Mouse (Mus musculus) embryonic facial prominence, embryonic 11.5 days (tissue): ENCODE results near the gene Acvr2b. TPM values are rescaled to one million over a fixed set of nuclear protein-coding genes. Genes with fewer than 3 reads are reported as not detected.

Experiments
- ATAC-seq: fragments of 200-750 bp; cut with Nextera tagmentation; replicated peaks from 2 replicates; pipeline ENCODE4 v1.8.0; 2017; ENCODE audit warnings: low read depth; ENCODE audit not compliant: insufficient number of reproducible peaks, low FRiP score, low TSS enrichment
- DNase-seq: peaks from one replicate; pipeline ENCODE4 v3.0.0-alpha.2; 2015; ENCODE audit warnings: low spot score
- H3K27ac ChIP-seq: fragments of 300-500 bp; sonication (generic); replicated peaks from 2 replicates; pipeline ENCODE4 v1.5.1; 2014; ENCODE audit warnings: mild to moderate bottlenecking, low read depth, low read length, control low read depth
- H3K27me3 ChIP-seq: fragments of 300-500 bp; sonication (generic); 2 replicates; pipeline ENCODE4 v1.6.1; 2014; ENCODE audit warnings: mild to moderate bottlenecking, low read length, moderate library complexity, mixed read lengths; ENCODE audit not compliant: control insufficient read depth, insufficient read depth
- H3K36me3 ChIP-seq: fragments of 300-500 bp; sonication (generic); replicated peaks from 2 replicates; pipeline ENCODE4 v1.6.1; 2014; ENCODE audit warnings: low read depth, mild to moderate bottlenecking, low read length, moderate library complexity, mixed read lengths; ENCODE audit not compliant: control insufficient read depth, insufficient read depth
- H3K4me1 ChIP-seq: fragments of 300-500 bp; sonication (generic); 2 replicates; pipeline ENCODE4 v1.6.1; 2014; ENCODE audit warnings: low read length, mixed read lengths; ENCODE audit not compliant: control insufficient read depth, insufficient read depth
- H3K4me2 ChIP-seq: fragments of 300-500 bp; sonication (generic); 2 replicates; pipeline ENCODE4 v1.6.1; 2014; ENCODE audit warnings: low read depth, mild to moderate bottlenecking, control low read depth, low read length, moderate library complexity
- H3K4me3 ChIP-seq: fragments of 300-500 bp; sonication (generic); 2 replicates; pipeline ENCODE4 v1.5.1; 2014; ENCODE audit warnings: low read depth, low read length, control low read depth
- H3K9ac ChIP-seq: fragments of 300-500 bp; sonication (generic); replicated peaks from 2 replicates; pipeline ENCODE4 v1.6.1; 2014; ENCODE audit warnings: mild to moderate bottlenecking, control low read depth, low read length
- H3K9me3 ChIP-seq: fragments of 300-500 bp; sonication (generic); replicated peaks from 2 replicates; pipeline ENCODE4 v1.6.1; 2016; ENCODE audit warnings: mild to moderate bottlenecking, low read length, inconsistent platforms, mixed read lengths; ENCODE audit not compliant: control insufficient read depth
- WGBS: fragments of 180-500 bp; shearing (Covaris S2); extraction: QIAGEN DNeasy Blood & Tissue Kit; methylation state at CpG from one replicate; pipeline ENCODE4 v1.1.7; 2014; 5-methylcytosine and 5-hydroxymethylcytosine counted together
- polyA plus RNA-seq: library from polyadenylated mRNA; unstranded; fragments of >200 nt; fragmentation: Nextera tagmentation; extraction: Ambion mirVana; gene quantifications from 2 replicates; pipeline ENCODE4 v1.2.1, GENCODE M21; 2014

Acvr2b gene
- polyA plus RNA-seq, 1 experiment from 2014 or later: 43.9 TPM

DNA sequence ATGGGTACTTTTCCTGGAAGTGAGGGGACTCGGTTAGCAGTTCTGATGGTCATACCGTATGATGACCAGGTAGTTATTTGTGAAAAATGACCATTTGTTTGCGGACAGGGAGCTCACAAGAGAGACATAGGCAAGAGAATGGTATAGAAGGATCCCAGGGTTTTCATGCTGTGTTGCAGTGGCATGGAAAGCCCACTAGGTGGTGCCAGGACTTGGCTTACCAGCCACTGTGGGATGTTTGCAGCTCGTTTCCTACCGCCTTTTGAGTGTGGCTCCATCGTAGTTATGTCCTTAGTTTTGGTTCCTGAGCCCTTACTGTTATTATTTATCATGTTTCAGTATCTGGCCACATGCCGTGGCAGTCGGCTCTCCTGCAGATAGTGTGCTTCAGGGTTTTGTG is 58.5 kb downstream of the Acvr2b start:
- no peaks in the 10 kb centered on the region for H3K4me1 ChIP-seq
- DNase-seq: peak; percentile 83
- no peaks in the 10 kb centered on the region for H3K9me3 ChIP-seq
- no peak overlapping the region for H3K4me3 ChIP-seq
- H3K4me2 ChIP-seq: no peak overlapping the region
- H3K27me3 ChIP-seq: no peaks in the 10 kb centered on the region
- no peak overlapping the region for H3K27ac ChIP-seq
- ATAC-seq: no peak
- no peak overlapping the region for H3K9ac ChIP-seq
- WGBS: 58% methylated on average over 8 of the region's 8 CpGs
- H3K36me3 ChIP-seq: peaks cover 8% of the 10 kb centered on the region

DNA sequence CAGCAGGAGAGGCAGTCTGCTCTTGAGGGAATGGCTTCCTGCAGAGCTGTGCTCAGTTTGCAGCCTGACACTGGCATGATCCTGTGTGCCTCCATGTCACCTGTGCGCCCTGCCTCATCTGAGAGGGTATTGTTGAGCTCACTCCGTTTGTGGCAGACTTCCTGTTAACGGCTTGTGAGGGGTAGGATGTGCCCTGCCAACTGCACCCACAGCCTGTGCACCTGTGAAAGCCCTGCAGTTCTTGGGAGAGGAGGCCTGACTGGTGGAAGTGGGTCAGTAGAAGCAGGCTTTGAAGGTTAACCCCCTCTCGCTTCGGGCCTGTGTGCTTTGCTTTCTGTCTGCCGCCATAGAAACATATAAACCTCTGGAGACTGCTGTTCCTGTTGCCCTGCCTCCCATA is 63.1 kb downstream of the Acvr2b start:
- Histone ChIP-seq H3K9ac (no peak overlapping the region), H3K27me3 (no peaks in the 10 kb centered on the region), H3K4me2 (no peak overlapping the region), H3K4me1 (no peaks in the 10 kb centered on the region), H3K27ac (no peak overlapping the region), H3K9me3 (no peaks in the 10 kb centered on the region), H3K36me3 (peaks cover 8% of the 10 kb centered on the region), H3K4me3 (no peak overlapping the region)
- DNase-seq (no peak), ATAC-seq (no peak)
- 84% methylated on average over 6 of the region's 6 CpGs for whole genome bisulfite sequencing

DNA sequence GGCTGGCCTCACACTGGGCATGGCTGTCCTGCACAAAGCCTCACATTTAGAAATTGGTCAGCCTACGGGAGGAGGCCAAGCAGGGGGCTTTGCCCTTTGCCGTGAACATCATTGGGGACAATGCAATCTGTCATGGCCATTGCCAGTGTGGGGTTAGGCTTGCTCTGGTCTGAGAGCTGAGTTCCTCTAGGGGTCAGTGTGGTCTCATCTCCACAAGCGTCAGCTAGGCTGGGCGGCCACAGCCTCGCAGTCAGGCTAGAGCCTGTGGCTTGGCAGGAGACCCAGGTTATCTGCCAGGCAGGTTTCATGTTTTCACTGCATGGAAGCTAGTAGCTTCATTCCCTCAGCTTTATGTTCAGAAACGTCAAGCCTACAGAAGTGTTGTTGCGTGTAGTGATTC is 63.7 kb downstream of the Acvr2b start:
- no peak overlapping the region for H3K4me2 ChIP-seq
- H3K27me3 ChIP-seq: no peaks in the 10 kb centered on the region
- no peaks in the 10 kb centered on the region for H3K4me1 ChIP-seq
- DNase-seq (peak; percentile 19), ATAC-seq (no peak)
- H3K4me3 ChIP-seq: no peak overlapping the region
- no peak overlapping the region for H3K9ac ChIP-seq
- peaks cover 8% of the 10 kb centered on the region for H3K36me3 ChIP-seq
- 80% methylated on average over 7 of the region's 7 CpGs for WGBS
- no peaks in the 10 kb centered on the region for H3K9me3 ChIP-seq
- H3K27ac ChIP-seq: no peak overlapping the region

DNA sequence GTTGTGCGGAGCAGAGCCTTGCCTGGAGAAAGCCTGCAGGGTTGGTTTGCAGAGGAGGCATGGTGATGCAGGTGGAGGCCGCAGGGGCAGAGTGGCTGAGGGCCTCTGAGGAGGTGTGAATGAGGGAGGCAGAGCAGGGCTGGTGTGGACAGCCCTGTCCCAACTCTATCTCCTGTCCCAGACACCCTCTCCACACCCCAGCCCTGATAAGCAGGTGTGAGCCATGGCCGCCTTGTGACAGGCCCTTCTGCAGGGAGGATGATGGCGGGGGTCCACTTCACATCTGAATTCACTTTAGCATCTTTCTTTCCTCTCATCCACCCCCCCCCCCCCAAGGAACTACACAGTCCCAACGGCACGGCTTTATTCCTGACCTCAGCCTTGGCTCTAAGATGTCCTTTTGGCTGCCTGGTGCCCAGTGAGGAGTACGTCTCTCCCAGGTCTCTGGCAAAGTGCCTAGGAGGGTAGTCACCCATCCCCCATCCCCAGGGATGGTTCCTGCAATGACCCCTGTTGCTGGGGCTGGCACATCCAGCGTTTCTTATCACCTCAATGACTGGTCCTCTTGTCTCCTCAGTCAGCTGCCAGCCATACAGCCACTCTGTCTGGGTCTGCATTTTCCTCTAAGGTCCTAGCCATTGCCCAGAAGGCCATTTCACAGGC is 67.9 kb downstream of the Acvr2b start:
- Histone ChIP-seq H3K27ac (no peak overlapping the region), H3K4me1 (no peaks in the 10 kb centered on the region), H3K4me3 (no peak overlapping the region), H3K9me3 (no peaks in the 10 kb centered on the region), H3K27me3 (no peaks in the 10 kb centered on the region), H3K4me2 (no peak overlapping the region), H3K36me3 (peaks cover 1% of the 10 kb centered on the region; the same call in 1 of the 2 replicates), H3K9ac (no peak overlapping the region)
- ATAC-seq (0 out of 2 replicates have a peak, but pooled peaks have one; percentile 45), DNase-seq (no peak)
- WGBS: 83% methylated on average over 8 of the region's 8 CpGs

DNA sequence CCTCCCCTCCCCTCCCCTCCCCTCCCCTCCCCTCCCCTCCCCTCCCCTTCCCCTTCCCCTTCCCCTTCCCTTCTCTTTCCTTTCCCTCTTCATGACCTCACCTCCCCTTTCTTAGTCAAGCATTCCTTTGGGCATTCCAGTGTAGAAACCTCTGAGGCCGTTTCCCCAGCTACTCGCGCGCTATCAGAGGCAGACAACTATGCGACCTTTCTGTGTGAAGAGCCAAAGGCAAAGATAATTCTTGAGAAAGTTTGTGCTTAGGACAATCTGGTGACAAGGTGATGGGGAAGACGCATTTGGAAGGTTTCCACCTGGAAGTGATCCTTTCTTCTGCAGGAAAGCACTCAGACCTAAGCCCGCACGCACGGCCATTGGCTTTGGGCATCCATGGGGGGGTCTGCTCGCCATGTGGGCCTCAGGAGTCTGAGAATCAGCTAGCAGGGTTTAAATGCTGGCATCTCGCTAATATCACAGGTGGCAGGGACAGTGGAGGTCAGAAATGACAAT is 70.5 kb downstream of the Acvr2b start:
- H3K27ac ChIP-seq: no peak overlapping the region
- DNase-seq (no peak), ATAC-seq (no peak)

DNA sequence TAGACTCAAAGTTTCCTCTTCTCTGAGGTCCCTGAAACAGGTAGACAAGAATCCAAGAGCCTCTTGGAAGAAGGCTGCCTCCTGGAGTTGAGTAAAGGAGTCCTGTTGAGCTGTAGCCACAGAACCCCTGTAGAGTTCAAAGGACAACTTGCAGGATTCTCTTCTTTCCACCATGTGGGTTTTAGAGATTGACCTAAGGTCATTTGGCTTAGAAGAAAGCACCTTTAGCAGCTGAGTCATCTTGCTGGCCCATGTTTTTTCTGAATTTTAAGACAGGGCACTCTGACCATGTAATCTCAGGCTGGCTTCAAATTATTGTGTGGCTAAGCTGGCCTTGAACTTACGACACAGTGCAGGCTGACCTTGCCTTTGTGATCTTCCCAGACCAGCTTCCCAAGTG is 71.1 kb downstream of the Acvr2b start:
- Histone ChIP-seq H3K36me3 (no peaks in the 10 kb centered on the region), H3K4me3 (no peak overlapping the region), H3K9me3 (no peaks in the 10 kb centered on the region), H3K27me3 (no peaks in the 10 kb centered on the region), H3K4me1 (no peaks in the 10 kb centered on the region), H3K9ac (no peak overlapping the region), H3K27ac (no peak overlapping the region), H3K4me2 (no peak overlapping the region)
- ATAC-seq (no peak), DNase-seq (no peak)
- WGBS: 86% methylated on average over 1 of the region's 1 CpGs

More for the DNA sequence above, 70.5 kb downstream of the Acvr2b start:
- H3K27me3 ChIP-seq: no peaks in the 10 kb centered on the region
- WGBS: 76% methylated on average over 11 of the region's 11 CpGs
- H3K4me1 ChIP-seq: no peaks in the 10 kb centered on the region
- no peak overlapping the region for H3K9ac ChIP-seq
- H3K36me3 ChIP-seq: no peaks in the 10 kb centered on the region
- no peak overlapping the region for H3K4me2 ChIP-seq
- H3K9me3 ChIP-seq: no peaks in the 10 kb centered on the region
- no peak overlapping the region for H3K4me3 ChIP-seq

DNA sequence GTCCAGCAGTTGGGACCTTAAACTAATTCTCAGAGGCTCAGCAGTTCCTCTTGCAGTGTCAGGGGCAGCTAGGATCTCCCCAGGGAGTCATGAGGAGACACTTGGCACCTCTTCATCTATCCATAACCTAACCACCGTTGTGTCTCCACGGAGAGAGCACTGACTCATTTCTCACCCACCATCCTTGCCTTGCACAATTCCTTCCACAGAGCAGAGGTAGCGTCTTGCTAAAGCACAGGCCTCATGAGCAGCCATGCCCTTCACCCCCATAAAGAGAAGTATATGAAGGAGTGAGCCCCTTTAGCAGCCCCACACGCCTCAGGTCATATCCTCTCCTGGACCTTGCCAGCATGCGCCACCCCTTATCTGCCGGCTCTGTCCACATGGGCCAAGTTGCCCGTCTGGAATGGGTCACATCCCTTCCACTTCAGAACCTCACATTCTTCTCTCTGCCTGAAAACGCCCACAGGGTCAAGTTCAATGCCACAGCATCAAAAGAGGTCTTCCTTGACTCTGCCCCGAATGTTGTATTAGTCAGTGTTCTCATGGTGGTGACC is 71.8 kb downstream of the Acvr2b start:
- no peaks in the 10 kb centered on the region for H3K4me1 ChIP-seq
- no peak overlapping the region for H3K4me3 ChIP-seq
- WGBS: 86% methylated on average over 9 of the region's 9 CpGs
- no peak overlapping the region for H3K27ac ChIP-seq
- ATAC-seq (no peak), DNase-seq (no peak)
- H3K4me2 ChIP-seq: no peak overlapping the region
- H3K27me3 ChIP-seq: no peaks in the 10 kb centered on the region
- no peaks in the 10 kb centered on the region for H3K9me3 ChIP-seq
- no peak overlapping the region; the same call in 1 of the 2 replicates for H3K9ac ChIP-seq
- no peaks in the 10 kb centered on the region for H3K36me3 ChIP-seq
